Mouse (Mus musculus): ENCODE data around the gene Srf.
"Not testable (repeated sequence)": the region's sequence is repeated elsewhere in the genome, so short reads cannot be mapped to it uniquely, and the experiment has no call there.

Gene Srf

DNA sequence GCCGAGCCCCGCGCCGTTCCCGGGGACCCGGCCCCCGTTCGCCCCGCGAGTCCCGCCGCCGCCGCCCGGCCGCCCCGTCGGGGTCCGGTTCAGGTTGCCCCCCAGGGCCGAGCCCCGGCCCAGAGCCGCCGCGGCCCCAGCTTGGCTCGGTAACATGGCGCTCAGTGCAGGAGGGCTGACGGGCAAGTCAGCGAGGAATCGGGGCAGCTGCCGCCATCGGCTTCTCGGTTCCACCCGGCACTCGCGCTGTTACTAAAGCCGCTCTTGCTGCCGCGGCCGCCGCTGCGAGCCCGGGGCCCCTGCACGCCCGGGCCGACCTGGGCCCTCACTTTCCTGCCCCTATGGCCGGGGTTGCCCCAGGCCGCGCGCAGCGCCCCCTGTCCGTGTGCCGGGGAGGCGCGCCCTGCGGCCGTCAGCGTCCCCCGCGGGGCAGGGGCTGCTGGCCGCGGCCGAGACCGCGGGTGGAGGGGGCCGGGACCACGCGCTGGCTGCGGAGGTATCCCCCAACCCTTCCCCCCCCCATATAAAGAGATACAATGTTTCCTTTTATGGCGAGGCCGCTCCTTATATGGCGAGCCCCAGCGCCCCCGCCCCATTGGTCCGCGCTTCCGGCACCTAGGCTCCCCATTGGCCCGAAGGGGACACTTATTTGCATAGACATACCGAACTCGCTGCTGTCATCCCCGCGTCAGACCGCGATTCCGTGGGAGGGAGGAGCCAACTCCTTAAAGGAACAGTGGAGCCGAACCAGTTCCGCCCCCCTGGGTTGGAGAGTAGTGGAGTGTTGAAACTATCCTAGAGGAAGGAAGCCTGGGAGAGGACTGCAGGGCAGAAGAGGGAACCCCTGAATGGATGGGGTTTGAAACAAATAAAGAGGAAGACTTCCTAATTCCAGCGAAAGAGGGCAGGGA is at the start of gene Srf:
Gene Srf, minus strand, starts transcription at position 503 of the 911 bp plus-strand sequence.
- DNase-seq (ENCODE audit: low read depth, low spot score): peak; percentile 93

DNA sequence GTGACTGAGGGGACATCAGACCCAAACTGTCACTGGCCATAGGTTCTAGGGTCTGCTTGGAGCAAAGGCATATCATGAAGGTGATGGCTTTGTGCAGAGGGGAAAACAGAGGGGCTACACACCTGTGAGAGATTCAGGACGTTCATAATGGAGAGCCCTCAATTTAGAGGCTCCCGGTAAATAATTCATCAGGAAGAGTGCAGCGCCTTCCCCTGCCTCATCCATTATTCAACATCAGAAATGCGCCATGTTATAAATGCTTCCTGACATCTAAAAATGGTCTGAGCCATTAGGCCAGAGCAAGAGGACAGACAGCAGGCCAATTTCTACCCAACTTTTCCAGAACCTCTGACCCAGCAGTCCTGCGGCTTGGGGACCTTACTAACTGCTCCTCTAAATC is 49.2 kb upstream of the Srf start:
- DNase-seq (ENCODE audit: low read depth, low spot score): no peak

DNA sequence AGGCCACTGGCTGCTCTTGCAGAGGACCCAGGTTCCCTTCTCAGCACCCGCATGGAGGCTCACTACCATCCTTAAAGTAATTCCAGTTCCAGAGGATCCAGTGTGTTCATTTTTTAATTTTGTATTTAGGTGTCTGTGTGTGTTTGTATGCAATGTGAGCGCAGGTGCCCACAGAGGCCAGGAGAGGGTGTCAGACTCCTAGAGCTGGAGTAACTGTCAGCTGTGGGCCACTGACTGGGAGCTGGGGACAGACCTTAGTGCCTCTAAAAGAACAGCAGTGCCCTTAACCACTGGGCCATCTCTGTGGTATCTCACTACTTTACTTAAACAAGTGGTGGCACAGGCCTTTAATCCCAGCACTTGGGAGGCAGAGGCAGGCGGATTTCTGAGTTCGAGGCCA is 47.3 kb upstream of the Srf start:
- DNase-seq (ENCODE audit: low read depth, low spot score): no peak

- DNase-seq (ENCODE audit: low read depth, low spot score): no peak
Measured at GRCm38 (mm10) chr17:46602212-46602611, 46.2 kb upstream of the Srf start.

DNA sequence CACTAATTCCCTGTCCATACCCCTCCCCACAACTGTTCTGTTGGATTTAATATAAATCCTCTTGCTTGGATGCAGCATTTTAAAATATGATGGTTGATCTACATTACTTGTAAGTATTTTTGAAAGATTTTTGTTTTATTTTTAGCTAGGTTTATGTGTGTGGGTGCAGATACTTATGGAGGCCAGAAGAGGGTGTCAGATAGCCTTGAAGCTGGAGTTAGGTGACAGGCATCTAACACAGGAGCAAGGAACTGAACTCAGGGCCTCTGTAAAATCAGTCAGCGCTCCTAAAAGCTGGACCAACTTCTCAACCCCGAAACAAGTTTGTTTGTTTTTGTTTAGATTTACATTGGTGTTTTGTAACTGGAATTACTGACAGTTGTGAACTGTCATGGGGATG is 44.6 kb upstream of the Srf start:
- no peak for DNase-seq (ENCODE audit: low read depth, low spot score)

DNA sequence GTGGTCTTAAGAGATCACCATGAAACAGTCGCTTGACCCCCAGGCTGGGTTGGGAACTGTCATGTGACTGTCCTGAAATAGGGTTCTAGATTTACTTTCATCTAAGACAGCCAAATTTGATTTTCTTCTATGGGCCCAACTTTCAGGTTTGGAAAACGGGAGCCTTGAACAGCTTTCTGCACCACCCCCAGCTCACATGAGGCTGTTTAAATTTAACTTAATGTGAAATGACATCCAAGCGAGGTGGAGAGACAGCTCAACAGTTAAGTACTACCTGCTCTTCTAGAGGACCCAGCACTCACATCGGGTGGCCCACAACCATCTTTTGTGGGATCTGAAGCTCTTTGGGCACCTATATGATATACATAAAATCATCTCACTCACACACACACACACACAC is 43.0 kb upstream of the Srf start:
- DNase-seq (ENCODE audit: low read depth, low spot score): no peak

DNA sequence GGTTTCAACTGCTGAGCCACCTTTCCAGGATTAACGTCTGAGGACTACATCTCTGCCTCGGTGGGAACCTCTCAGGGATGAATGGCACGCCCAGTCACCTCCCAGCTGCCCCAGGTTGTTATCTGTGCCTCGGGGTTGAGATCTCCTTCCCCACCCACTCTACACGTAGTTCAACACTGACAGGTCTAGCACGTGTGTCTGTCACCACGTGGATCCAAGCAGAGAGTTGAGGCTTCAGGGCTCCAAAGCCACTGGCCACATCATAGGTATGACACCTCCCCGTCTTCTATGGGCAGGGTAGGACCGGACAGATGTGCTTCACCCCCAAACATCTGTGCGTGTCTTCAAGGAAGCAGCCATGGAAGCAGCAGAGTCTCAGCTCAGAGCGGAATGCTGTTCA is 42.0 kb upstream of the Srf start:
- DNase-seq (ENCODE audit: low read depth, low spot score): no peak

GRCm38 (mm10) chr17:46595336-46595735 is 39.4 kb upstream of the Srf start:
- no peak for DNase-seq (ENCODE audit: low read depth, low spot score)

GRCm38 (mm10) chr17:46594606-46595005 is 38.6 kb upstream of the Srf start:
- DNase-seq (ENCODE audit: low read depth, low spot score): no peak

DNA sequence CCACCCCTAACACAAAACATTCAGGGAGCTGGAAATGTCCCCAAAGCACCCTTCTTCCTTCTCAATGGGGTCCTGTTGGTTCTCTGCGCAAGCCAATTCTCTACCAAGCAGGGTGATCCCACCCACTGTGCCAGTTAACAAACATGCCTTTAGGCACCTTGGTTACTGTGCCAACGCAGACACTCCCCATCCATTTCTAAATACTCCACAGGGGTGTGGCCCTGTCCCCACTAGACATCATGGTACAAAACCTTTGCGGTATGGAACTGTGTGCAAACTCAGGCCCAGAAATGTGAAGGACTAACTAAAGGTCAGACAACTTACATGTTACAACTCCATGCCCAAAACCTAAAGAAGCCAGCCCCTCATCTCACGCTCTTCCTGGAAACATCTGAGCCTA is 37.1 kb upstream of the Srf start:
- no peak for DNase-seq (ENCODE audit: low read depth, low spot score)

DNA sequence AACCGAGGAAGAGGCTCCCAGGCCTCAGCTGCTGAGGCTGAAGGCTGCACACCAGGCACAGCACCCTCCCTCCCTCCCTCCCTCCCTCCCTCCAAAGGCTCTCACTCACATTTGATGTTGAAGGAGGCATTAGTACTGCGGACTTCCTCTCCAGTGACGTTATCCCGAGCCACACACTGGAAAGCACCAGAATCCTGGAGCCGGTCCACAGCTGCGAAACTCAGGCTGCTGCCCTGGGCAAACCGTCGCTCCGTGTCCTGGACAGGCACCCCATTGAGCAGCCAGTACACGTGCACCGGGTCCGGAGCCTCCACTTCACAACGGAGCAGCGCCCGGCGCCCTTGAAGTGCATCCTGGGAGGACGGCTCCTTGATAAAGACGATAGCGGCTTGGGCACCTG is 35.4 kb upstream of the Srf start:
- no peak for DNase-seq (ENCODE audit: low read depth, low spot score)

- no peak for DNase-seq (ENCODE audit: low read depth, low spot score)
Measured at GRCm38 (mm10) chr17:46590439-46590838, 34.5 kb upstream of the Srf start.

- no peak for DNase-seq (ENCODE audit: low read depth, low spot score)
Measured at GRCm38 (mm10) chr17:46589635-46590314, 33.8 kb upstream of the Srf start.

GRCm38 (mm10) chr17:46588913-46589312 is 32.9 kb upstream of the Srf start:
- no peak for DNase-seq (ENCODE audit: low read depth, low spot score)

- no peak for DNase-seq (ENCODE audit: low read depth, low spot score)
Measured at GRCm38 (mm10) chr17:46588173-46588572, 32.2 kb upstream of the Srf start.

- DNase-seq (ENCODE audit: low read depth, low spot score): no peak
Measured at GRCm38 (mm10) chr17:46586327-46586726, 30.4 kb upstream of the Srf start.

- no peak for DNase-seq (ENCODE audit: low read depth, low spot score)
Measured at GRCm38 (mm10) chr17:46578650-46579049, 22.7 kb upstream of the Srf start.

DNA sequence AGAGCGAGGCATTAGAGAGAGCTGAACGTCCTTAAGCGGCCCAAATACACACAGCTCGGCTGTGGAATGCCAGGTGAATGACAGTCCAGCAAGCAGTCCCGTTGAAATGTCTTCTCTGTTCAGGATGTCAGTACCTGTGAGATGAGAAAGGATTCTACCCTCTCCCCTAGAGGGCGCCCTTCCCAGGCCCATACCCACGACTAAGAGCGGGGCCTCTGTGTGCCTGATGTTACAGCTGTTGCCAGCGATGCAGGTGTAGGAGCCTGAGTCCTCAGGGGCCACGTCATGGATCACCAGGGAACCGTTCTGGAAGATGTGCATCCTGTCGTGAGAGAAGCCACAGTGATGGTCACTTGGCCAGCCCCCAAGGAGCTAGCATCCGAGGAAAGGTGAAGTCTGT is 20.1 kb upstream of the Srf start:
- DNase-seq (ENCODE audit: low read depth, low spot score): no peak

DNA sequence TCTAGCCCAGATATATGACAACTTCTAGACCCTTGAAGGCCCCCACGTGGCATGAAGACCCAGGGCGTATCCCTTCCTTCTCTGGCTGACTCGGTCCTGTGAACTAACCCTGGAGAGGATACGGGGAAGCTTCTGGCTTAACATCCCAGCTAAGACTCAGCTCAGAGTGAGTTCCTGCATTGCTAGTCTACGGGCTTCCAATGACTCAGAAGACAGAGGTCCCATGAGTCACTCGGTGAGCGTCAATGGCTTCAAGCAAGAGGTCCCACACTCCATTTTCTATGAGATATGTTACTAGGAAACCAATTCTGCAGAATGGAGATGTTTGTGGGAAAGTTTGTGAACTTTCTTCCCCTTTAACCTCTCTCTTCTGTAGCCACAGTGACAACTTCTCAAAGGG is 18.6 kb upstream of the Srf start:
- DNase-seq (ENCODE audit: low read depth, low spot score): no peak

DNA sequence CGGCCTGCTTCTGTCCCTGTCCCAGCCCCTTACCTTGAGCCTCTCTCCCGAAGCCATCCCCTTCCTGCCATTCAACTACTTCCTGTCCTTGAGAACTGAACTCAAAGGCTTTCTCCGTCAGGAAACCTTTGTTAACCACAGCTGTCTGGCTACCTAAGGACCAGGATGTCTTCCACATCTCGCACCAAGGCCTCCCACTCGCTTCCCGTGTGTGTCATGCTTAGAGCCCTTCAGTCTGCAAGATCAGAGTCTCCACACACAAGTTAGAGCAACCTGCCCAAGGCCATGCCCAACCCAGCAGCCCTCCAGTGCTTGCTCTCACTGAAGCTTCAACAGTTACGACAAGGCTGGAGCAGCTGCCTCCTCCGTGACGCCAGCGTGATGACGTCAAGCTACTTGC is 15.0 kb upstream of the Srf start:
- no peak for DNase-seq (ENCODE audit: low read depth, low spot score)

GRCm38 (mm10) chr17:46559146-46559545 is 3.2 kb upstream of the Srf start:
- DNase-seq (ENCODE audit: low read depth, low spot score): no peak

DNA sequence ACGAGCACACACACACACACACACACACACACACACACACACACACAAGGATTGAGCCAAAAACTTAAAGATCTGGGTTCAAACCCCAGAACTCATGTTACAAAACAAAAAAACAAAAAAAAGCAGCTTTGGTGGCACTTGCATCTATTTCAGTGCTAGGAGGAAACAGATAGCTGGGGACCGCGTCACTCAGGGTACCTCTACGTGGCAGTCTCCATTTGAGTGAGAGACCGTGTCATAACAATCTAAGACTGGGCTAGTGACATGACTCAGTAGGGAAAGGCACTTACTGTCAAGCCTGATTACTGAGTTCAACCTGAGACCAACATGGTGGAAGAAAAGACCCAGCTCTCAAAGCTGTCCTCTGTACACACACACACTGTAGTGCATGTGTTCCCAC is 2.2 kb upstream of the Srf start:
- no peak for DNase-seq (ENCODE audit: low read depth, low spot score)

DNA sequence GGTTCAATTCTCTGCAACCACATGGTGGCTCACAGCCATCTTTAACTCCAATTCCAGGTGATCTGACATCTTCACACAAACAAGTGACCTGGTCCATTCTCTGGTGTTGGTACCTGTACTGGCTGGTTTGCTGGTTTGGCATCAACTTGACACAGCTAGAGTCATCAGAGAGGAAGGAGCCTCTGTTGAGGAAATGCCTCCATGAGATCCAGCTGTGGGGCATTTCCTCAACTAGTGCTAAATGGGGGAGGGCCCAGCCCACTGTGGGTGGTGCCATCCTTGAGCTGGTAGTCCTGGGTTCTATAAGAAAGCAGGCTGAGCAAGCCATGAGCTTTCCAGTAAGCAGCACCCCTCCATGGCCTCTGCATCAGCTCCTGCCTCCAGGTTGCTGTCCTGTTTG is 1.3 kb upstream of the Srf start:
- DNase-seq (ENCODE audit: low read depth, low spot score): not testable (repeated sequence)

All from c-Kit-negative CD71-positive TER-119-positive erythroid progenitor cells, embryonic 14.5 days (primary cell).